Mouse (Mus musculus) left cerebral cortex, postnatal 14 days (tissue): ENCODE data around the gene Bad. TPM values are rescaled to one million over a fixed set of nuclear protein-coding genes. Genes with fewer than 3 reads are reported as not detected.
A peak's percentile ranks its signal among the peaks of the same experiment; 100 is the strongest.

Experiments
- DNase-seq, 2 experiments: peaks; one replicate each; pipeline ENCODE4 v3.0.0; 2021 to 2022; ENCODE audit warnings: low spot score in 2 of 2, mixed read lengths in 1 of 2
- intact Hi-C: fragments of 180-260 bp; cut with DNase I; formaldehyde crosslinking; loops from one replicate; pipeline ENCODE4 v1.15.1; 2025
- total RNA-seq, 2 experiments: library from RNA; stranded (reverse); gene quantifications; 2 replicates each; pipeline ENCODE4 v1.2.3; 2021

The Bad gene
- total RNA-seq, 2 experiments from 2014 or later = 35.2 to 36.0 TPM

DNA sequence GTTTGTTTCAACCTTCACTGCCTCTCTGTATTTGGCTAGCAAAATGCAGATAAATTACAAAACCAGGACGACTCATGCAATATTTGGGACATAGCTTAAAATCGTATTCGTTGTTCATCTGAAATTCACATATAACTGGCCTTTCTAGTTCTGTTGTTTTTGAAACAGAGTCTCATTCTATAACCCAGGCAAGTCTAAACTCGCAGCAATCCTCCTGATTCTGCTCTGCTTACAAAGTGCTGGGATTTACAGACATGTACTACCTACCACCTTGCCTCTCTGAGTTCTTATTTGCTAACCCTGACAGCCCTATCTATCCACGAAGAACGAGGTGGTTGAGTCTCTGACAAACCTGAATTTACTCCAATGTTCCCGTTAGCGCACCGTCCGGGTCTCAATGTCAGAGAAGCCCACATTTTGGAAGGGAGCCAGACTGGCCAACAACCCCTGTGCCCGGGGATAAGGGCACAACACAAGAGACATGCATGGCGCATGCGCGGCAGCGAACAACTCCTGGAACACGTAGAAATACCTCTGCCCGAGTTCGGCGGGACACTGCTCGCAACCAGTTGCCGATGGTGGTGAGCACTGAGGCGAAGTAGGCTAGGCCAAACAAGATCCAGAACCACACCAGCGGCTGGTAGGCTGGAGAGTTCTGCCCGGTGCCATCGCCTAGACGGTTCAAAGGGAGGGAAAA is 15.0 kb upstream of the Bad start:
- no peak for DNase-seq
- intact Hi-C loops = no loop called here

DNA sequence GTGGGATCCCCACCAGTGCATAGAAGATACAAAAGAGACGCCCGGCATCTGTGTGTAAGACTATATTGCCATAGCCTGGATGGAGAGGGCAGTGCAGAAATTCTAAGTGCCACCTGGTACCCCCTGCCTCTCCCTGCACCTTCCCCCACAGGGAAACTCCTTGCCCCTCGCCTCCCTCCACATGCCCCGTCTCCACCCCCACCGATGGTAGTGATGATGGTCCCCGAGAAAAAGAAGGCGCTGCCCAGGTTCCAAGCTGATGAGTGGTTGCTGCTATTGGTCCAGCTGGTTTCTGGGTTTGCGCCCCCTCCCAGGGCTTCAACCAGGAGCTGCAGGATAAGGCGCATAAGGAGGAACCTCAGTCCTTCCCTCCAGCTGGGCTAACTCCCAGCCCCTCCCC is 13.6 kb upstream of the Bad start:
- no peak for DNase-seq
- intact Hi-C loops = no loop called here

DNA sequence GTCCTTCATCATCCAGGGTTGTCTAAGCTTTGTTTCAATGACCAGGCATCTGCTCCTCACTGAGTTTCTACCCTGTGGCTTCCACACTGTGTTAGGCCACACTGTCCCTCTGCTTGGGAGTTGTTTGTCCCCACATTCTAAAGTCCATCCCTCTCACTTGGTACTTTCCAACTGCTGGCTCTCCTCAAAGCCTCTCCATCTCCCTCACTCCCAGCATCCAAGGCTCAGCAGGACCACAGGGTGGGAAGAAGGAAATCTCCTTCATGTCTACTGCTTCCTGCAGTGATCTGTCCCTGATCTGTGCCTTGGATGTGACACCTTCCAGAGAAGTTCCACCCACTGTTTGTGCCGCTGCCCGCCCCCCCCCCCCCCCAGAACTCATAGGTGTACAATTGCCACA is 10.7 kb upstream of the Bad start:
- DNase-seq = no peak

DNA sequence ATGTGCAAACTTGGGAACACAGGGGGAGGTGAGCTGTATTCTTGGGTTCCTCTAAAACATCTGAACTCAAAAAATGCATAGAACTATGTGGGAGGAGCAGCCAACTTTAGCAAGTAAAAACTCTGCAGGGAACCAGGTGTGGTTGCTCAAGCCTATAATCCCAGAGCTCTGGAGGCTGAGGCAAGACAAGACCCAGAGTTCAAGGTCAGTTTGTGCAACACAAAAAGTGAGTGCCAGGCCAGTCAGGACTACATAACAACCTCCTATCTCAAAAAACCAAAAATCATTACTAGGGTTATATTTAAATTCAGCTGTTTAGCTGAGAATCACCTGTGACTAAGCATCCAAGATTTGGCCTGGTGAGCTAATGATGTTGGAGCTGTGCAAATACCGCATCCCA is 9.6 kb upstream of the Bad start:
- intact Hi-C loops = loop anchor here (5.0 to 10.0 kb wide), 2 partner anchors 85 to 437 kb away; partner anchors contain the start of gene Fermt3
- no peak for DNase-seq

More for the DNA sequence above, 10.7 kb upstream of the Bad start:
- intact Hi-C loops = loop anchor here (5.0 to 10.0 kb wide), 2 partner anchors 86 to 436 kb away; partner anchors contain the start of gene Fermt3

DNA sequence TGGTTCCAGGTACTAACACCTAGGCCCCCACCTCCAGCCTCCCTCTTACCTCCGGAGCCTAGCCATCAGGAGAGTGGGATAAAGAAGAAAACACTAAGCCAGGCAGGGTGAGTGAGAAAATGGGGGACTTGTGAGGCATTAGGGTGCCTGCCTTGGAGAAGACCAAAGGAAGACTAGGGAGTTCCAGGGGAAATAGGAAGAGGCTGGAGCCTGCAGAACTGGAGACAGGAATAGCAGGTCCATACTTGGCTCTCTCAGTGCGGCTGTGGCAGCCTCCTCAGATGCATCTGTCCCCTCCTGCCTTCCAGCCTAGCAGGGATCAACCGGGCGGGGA is 8.6 kb upstream of the Bad start:
- intact Hi-C loops = loop anchor here (5.0 to 10.0 kb wide), 2 partner anchors 84 to 438 kb away; partner anchors contain the start of gene Fermt3
- DNase-seq = no peak

DNA sequence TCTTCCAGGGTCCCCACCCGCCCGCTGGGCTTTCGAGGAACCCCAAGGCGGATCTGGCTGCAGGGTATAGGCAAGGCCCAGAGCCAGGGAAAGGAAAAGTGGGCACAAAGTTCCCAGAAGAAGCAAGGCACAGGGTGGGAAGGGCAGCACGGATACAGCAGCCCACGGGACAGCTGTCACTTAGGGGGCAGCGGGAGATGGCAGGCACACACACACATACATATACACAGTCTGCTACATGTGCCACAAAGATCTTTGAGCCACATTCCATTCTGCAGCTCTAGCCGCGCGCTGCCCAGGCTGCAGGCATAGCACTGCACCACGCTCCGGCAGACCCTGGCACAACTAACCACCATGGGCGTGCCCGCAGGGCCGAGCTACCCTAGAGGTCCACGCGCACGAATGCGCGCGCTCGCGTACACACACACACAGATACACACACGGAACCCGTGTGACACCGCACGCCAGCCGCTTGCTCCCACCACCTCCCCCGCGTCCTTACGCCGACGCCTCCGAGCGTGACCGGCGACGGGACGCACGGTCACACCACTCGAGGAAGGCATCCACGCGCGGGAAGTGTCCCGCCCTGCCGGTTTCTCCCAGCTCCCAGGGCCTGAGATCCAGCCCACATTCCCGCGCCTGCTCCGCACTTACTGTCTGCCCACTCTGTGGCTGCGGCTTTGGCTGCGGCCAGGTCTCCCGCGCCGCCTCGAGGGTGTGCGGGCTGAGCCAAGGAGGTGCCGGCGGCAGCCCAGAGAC is 8.0 kb upstream of the Bad start:
- intact Hi-C loops = loop anchor here (5.0 to 10.0 kb wide), 2 partner anchors 84 to 439 kb away; partner anchors contain the start of gene Fermt3
- DNase-seq = peak; percentile 56 to 63

DNA sequence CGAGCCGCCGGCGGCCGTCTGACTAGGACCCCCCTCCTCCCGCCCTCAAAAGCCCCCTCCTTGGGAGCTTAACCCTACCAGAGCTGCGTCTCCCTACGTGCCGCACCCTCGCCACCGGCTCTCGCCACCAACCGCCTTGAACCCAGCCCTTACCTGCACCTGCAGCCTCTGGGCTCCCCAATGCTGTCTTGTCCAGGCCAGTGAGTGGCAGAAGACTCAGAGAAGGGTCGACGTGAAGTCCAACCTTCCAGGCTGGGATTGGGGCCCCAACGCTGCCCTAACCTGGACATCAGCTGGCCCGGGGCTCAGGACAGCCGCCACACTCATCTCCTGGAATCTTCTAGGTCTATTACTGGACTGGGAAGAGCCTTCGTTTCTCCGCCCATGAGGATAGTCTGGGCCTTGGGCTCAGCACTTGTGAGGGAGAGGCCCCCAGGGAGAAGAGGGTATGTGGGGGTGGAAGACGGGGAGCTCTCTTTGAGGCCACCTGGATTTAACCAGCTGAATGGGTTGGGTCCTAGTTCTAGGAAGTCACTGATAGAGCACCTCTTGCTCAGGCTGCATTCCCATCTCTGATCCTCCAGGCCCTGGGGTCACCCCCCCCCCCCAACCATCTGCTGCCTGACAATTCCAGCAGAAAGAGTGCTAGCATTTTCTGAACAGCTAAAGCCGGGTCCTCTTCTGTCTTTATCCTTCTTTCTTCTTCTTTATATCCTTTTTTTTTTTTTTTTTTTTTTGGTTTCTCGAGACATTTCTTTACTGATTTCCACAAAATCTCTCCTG is 7.3 kb upstream of the Bad start, which contains the start of gene Kcnk4:
TSS of gene Kcnk4 (minus strand) at position 321 of the 783 bp plus-strand sequence.
- intact Hi-C loops = loop anchor here (5.0 to 10.0 kb wide), 2 partner anchors 83 to 440 kb away; partner anchors contain the start of gene Fermt3
- DNase-seq = no peak

DNA sequence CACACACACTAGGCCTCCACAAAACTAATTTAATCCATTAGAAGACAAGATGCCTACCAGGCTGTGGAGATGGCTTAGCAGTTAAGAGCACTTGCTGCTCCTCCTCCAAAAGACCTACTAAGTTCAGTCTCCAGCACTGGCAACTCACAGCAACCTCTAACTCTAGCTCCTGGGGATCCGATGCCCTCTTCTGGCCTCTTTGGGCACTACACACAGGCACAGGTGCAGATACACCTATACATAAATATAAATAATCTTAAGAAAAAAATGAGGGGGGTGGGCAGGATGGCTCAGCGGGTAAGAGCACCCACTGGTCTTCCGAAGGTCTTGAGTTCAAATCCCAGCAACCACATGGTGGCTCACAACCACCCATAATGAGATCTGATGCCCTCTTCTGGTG is 5.4 kb upstream of the Bad start:
- intact Hi-C loops = loop anchor here (10.0 kb wide), 1 partner anchor 441 kb away; no protein-coding TSS in a partner anchor
- DNase-seq = no peak

DNA sequence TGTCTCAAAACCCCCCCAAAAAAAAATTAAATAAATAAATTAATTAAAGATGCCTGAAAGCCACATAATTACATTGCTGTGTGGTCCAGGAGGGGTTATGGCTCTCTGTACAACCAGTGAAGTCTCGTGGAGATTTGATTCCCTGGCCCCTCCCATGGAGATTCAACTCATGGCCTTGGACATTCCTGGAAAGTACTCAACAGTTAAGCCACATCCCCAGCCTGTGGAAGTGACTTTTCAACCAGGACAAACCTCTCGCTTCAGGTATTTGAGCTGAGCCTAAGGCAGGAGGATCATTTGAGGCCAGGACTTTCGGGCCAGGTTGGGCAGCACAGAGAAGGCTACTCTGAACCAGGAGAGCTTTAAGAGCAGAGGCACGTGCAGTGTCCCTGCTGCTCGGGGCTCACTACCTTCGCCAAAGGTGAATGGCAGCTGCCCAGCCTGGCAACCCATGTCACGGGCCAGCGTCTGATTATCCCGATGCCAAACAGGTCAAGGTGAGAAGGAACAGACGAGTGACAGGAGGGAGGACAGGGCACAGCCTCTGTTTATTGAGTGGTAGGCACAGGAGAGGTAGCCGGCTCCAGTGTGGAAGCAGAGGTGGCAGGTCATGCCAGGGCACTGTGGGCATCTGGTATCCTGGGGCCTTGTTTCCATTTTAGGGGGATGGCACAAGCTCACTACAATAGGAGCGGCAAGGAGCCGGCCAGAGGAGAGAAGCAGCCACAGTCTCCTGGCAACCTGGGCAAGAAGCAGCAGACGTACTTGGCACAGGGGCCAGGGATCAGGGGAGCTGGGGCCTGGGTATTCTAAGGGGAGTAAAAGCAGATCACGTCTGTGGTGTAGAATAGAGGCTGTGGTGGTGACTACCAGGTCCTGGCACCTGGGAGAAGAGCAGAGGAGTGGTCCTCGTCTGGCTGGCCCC is 3.9 kb upstream of the Bad start:
- intact Hi-C loops = loop anchor here (10.0 kb wide), 1 partner anchor 443 kb away; no protein-coding TSS in a partner anchor
- no peak for DNase-seq

DNA sequence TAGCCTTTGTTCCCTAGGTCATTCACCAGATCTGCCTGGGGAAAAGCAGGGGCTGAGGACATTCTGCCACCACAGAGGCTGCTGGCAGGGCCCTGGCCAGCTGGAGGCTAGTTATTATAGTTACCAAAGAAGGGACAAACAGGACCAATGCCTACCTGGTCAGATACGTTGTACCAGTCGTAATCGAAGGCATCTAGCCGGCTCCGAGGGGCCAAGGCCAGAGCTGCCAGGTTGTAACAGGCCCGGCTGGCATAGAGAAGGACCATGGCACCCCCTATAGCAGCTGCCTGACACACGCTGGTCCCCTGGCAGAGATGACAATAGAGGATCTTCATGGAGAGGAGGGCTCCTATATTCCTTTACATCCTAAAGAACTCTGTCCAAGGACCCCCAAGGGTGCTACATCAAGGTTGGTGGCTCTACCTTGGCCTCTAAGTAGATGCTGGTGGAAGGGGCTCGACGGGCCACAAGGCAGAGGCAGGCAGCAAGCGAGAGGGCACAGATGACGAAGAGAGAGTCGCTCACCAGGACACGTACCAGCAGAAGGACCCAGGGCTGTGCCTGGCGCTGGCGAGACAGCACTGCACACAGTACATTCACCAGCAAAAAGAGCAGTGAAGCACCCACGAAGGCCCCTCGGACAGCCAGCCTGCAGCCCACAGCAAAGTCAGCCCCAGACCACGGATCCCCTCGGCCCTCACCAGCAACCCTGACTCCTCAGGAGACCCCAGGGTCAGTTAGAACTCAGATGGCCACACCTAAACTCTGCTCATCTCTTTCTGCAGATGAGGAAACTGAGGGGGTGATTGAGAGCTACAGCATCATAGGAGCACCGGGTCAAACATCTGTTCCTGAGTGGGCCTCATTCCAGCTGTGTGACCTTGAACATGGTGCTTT is 2.3 kb upstream of the Bad start:
- no peak for DNase-seq
- intact Hi-C loops = loop anchor here (5.0 to 10.0 kb wide), 2 partner anchors 38 to 445 kb away; partner anchors contain the start of gene Plcb3

DNA sequence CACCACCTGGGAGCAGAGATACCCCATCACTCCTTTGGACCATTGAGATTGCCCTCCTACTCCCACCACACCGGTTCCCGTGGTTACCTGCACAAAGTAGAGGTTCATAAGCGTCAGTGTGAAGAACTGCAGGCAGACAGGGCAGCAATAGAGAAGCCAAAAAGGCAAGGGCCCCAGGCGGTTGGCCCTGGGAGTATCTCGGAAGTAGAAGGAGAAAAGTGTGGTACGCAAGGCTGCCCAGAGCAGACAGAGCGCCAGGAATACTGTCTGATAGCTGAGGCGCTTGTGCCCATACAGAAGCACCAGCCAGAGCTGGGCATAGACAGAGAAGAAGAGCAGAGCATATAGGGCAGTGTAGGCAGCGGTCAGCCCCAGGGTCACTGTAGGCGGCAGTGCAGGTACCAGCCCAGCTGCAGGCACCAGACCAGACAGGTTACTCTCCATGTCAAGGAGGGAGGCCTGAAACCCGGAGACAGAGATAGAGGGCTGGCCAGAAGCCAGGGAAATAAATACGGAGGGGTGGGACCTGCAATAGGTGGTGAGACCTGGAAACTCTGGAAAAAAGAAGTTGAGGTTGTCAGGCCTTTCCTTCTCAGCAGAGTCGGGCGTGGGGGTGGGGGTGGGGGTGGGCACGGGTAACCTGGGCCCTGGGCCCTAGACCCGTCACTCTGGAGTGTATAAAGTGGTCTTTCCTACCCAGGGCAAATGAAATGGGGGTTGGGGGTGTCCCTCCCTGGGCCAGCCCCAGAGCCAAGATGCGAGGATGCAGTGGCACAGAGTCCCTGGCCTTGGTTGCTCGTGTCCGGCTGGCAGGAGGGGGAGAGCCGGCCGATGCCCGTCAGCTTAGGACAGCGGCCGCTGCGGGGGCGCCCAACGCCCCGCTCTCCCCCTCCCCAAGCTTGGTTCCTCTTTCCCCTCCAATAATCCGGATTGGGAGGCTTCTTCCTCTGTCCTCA is 987 bp upstream of the Bad start:
- no peak for DNase-seq
- intact Hi-C loops = loop anchor here (5.0 kb wide), 1 partner anchor 37 kb away; the partner anchor contains the start of gene Plcb3

DNA sequence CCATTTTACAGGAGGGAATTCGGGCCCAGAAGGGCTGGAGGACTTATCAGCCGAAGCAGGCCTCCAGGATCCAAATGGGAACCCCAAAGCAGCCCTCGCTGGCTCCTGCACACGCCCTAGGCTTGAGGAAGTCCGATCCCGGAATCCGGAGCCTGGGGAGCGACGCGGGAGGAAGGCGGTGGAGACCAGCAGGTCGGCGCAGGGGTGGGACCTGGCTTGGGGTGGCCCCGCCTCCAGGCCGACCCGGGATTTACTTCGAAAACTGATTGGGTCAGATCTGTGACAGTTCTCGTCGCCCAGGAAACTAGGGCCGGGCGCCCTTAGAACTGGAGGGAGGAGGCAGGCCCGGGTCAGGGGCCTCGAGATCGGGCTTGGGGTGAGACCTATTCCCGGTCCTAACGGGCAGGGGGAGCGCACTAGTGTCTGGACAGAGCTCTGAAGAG is 609 bp downstream of the Bad start, which contains the start of gene Gpr137:
TSS of gene Gpr137 (minus strand) at position 232 of the 443 bp plus-strand sequence.
- DNase-seq = peak; percentile 91 to 92
- intact Hi-C loops = loop anchor here (5.0 kb wide), 1 partner anchor 35 kb away; the partner anchor contains the start of gene Plcb3

DNA sequence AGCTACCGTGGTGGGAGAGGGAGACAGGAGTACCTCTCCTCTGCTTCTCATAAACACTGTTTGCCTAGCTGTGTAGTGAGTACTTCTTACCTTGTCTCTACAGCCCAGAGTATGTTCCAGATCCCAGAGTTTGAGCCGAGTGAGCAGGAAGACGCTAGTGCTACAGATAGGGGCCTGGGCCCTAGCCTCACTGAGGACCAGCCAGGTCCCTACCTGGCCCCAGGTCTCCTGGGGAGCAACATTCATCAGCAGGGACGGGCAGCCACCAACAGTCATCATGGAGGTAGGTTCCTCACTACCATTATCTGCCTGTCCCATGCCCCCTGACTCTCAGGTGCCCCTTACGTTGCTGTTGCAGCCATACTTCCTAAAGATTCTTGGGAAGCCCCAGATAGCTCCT is 1.1 kb downstream of the Bad start:
- no peak for DNase-seq

DNA sequence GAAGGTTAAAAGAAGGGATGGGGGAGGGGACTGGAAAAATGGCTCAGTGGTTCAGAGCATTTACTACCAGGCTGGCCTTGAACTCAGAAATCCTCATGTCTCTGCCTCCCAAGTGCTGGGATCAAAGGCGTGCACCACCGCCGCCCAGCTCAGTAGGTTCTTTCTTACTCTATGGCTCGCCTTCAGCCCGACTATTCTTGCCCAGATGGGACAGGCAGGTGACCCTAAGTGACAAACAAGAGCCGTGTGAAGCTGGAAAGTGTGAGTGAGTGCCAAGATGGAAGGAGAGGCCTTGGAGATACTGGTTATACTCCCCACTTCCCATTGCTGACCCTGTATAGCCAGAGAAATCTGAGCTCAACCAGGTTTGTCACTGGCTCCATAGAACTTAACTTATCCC is 2.0 kb downstream of the Bad start:
- intact Hi-C loops = loop anchor here (5.0 kb wide), 1 partner anchor 34 kb away; the partner anchor contains the start of gene Plcb3
- no peak for DNase-seq

More for the DNA sequence above, 1.1 kb downstream of the Bad start:
- intact Hi-C loops = loop anchor here (5.0 kb wide), 1 partner anchor 35 kb away; the partner anchor contains the start of gene Plcb3

DNA sequence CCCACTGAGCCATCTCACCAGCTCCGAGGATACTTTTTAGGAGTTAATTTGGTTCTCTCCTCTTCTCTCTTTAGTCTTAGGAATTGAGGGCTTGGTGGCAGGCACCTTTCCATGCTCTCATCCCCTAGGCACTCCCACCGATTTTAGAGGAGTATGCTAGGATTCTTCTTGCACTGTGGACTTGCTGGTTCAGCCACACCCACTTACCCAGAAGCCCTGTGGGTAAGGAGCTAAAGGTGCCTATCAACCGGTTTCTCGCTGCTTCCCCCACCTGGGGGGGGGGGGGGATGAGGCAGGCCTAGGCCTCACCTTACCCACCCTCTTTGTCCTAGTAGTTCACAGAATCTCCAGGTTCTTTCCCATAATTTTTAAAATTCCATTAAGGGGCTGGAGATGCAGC is 6.1 kb downstream of the Bad start:
- intact Hi-C loops = no loop called here
- no peak for DNase-seq

DNA sequence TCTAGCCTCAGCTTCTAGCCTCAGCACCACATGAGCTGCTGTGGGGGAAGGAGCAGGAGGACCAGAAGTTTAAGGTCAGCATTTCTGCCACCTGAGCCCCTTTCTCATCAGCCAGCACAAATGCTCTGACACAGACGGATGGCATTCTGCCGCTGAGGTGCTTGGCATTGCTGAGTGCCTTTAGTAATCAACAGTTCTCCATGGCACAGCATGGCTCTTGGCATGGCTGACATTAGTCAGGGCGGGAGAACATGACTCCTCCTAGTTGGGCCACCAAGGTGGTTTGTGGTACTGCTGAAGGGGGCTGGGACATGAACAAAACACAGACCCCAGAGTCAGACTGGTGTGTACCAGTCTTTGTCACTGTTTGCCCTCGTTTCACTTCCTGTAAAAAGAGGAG is 6.5 kb downstream of the Bad start:
- intact Hi-C loops = no loop called here
- no peak for DNase-seq
